Mouse (Mus musculus) CH12.LX (cell line): ENCODE measurements around the gene Camta1.

Experiments used
- CTCF ChIP-seq, 2 experiments: IDR thresholded peaks in 1 of 2; conservative IDR thresholded peaks in 1 of 2; 2 replicates each; pipeline ENCODE4 v1.5.1; 2011 to 2012; ENCODE audit warnings: low read depth in 2 of 2, low read length in 2 of 2, improper control_type of control experiment in 1 of 2, inconsistent platforms in 1 of 2, mild to moderate bottlenecking in 1 of 2, moderate library complexity in 1 of 2
- EP300 ChIP-seq: IDR thresholded peaks from 2 replicates; pipeline ENCODE4 v1.6.1; 2011; ENCODE audit warnings: low read length, improper control_type of control experiment
- JUND ChIP-seq: conservative IDR thresholded peaks from 2 replicates; pipeline ENCODE4 v1.6.1; 2011; ENCODE audit warnings: low read depth, low read length, improper control_type of control experiment
- MAZ ChIP-seq: IDR thresholded peaks from 2 replicates; pipeline ENCODE4 v1.6.1; 2012; ENCODE audit warnings: low read depth, mild to moderate bottlenecking, inconsistent platforms, low read length, improper control_type of control experiment, moderate library complexity
- MYC ChIP-seq: IDR thresholded peaks from 2 replicates; pipeline ENCODE4 v1.6.1; 2011; ENCODE audit warnings: low read depth, mild to moderate bottlenecking, improper control_type of control experiment, low read length
- POLR2A ChIP-seq: IDR thresholded peaks from 2 replicates; pipeline ENCODE4 v1.6.1; 2011; ENCODE audit warnings: low read depth, mild to moderate bottlenecking, improper control_type of control experiment, low read length
- USF1 ChIP-seq: IDR thresholded peaks from 2 replicates; pipeline ENCODE4 v1.6.1; 2014; ENCODE audit warnings: low read depth, mild to moderate bottlenecking, inconsistent platforms, low read length, improper control_type of control experiment
- USF2 ChIP-seq: conservative IDR thresholded peaks from 2 replicates; pipeline ENCODE4 v1.6.1; 2011; ENCODE audit warnings: low read depth, low read length, improper control_type of control experiment
- ZC3H11A ChIP-seq: IDR thresholded peaks from 2 replicates; pipeline ENCODE4 v1.6.1; 2012; ENCODE audit warnings: low read depth, mild to moderate bottlenecking, inconsistent platforms, low read length, improper control_type of control experiment

GRCm38 (mm10) chr4:151352791-151353190 is 508.9 kb downstream of the Camta1 start:
- TF ChIP-seq CTCF (conservative IDR thresholded peaks at IDR 0.05 in 1 of 2, IDR thresholded peaks at IDR 0.05 in 1 of 2; ENCODE audit: low read depth in 2 of 2, low read length in 2 of 2) (no peak), USF1 (no peak), JUND (no peak), POLR2A (no peak), MAZ (no peak), EP300 (no peak), MYC (no peak), ZC3H11A (no peak), USF2 (no peak)
